Mouse (Mus musculus): Measurements from ENCODE around the gene Trak1. TPM values are rescaled to one million over a fixed set of nuclear protein-coding genes. Genes with fewer than 3 reads are reported as not detected.

Gene Trak1
- total and polyA plus RNA-seq, 3 experiments: 8.2 to 28.6 (median 18.1) TPM

- dilution Hi-C loops (cut with MboI; ENCODE audit: extremely low pct_ligation_motif_present, extremely low pct_unique_long_range_greater_than_20kb, low sequenced_read_pairs): no loop called here
- Histone ChIP-seq H3K79me2 (replicated peaks; ENCODE audit: control insufficient read depth, extremely low read depth, insufficient read depth, poor library complexity, severe bottlenecking) (no peaks in the 10 kb centered on the region; the same call in 1 of the 2 replicates), H3K9ac (ENCODE audit: insufficient read depth, low read depth) (no peak overlapping the region), H3K27ac (ENCODE audit: insufficient read depth, low read depth) (no peak overlapping the region), H3K4me1 (ENCODE audit: control insufficient read depth in 1 of 2, insufficient read depth in 2 of 2) (peaks cover 7 to 29% of the 10 kb centered on the region in 2 experiments; a peak in 3 of 4 replicates), H3K36me3 (replicated peaks in 1 of 2; ENCODE audit: control insufficient read depth in 1 of 2, insufficient read depth in 1 of 2, low read length in 1 of 2) (peaks cover 0 to 43% of the 10 kb centered on the region in 2 experiments), H3K27me3 (replicated peaks) (no peaks in the 10 kb centered on the region), H3K9me3 (replicated peaks; ENCODE audit: low read length) (no peaks in the 10 kb centered on the region), H3K4me2 (ENCODE audit: insufficient read depth, low read depth, poor library complexity, severe bottlenecking) (no peak overlapping the region), H3K4me3 (replicated peaks in 1 of 3; ENCODE audit: low read depth in 2 of 3, low read length in 2 of 3, poor library complexity in 1 of 3) (no peak overlapping the region)
- no peak for TF ChIP-seq ZC3H11A (IDR thresholded peaks at IDR 0.05; ENCODE audit: low read depth, low read length)
- TF ChIP-seq EP300 (IDR thresholded peaks at IDR 0.05; ENCODE audit: low read length): no peak
- TF ChIP-seq E2F4 (IDR thresholded peaks at IDR 0.05; ENCODE audit: insufficient replicate concordance, low read depth, low read length): no peak
- no peak for TF ChIP-seq GABPA (IDR thresholded peaks at IDR 0.05; ENCODE audit: insufficient replicate concordance, low read depth, low read length)
- TF ChIP-seq RAD21 (IDR thresholded peaks at IDR 0.05; ENCODE audit: low read depth, low read length): no peak
- TF ChIP-seq JUND (conservative IDR thresholded peaks at IDR 0.05; ENCODE audit: low read depth, low read length): no peak
- TF ChIP-seq JUN (IDR thresholded peaks at IDR 0.05; ENCODE audit: insufficient read depth, low read depth, low read length): no peak
- no peak for TF ChIP-seq ETS1 (conservative IDR thresholded peaks at IDR 0.05; ENCODE audit: low read depth, low read length)
- no peak for TF ChIP-seq TBP (conservative IDR thresholded peaks at IDR 0.05; ENCODE audit: low read depth, low read length)
- TF ChIP-seq TCF12 (IDR thresholded peaks at IDR 0.05; ENCODE audit: low read depth, low read length): no peak
- no peak for TF ChIP-seq ZMIZ1 (IDR thresholded peaks at IDR 0.05; ENCODE audit: low read depth, low read length)
- no peak for TF ChIP-seq PAX5 (IDR thresholded peaks at IDR 0.05; ENCODE audit: low read length)
- TF ChIP-seq SIN3A (IDR thresholded peaks at IDR 0.05; ENCODE audit: low read length): no peak
- TF ChIP-seq ZNF384 (IDR thresholded peaks at IDR 0.05; ENCODE audit: low read depth, low read length): no peak
- TF ChIP-seq IRF4 (IDR thresholded peaks at IDR 0.05; ENCODE audit: low read depth, low read length): no peak
- TF ChIP-seq MAFK (IDR thresholded peaks at IDR 0.05; ENCODE audit: insufficient replicate concordance, low read length): no peak
- no peak for TF ChIP-seq MEF2A (IDR thresholded peaks at IDR 0.05; ENCODE audit: borderline replicate concordance, low read depth, low read length)
- no peak for TF ChIP-seq CHD2 (IDR thresholded peaks at IDR 0.05; ENCODE audit: low read length)
- no peak for DNase-seq (ENCODE audit: extremely low read depth)
- in situ Hi-C loops (cut with MboI; ENCODE audit: low pct_ligation_motif_present, low pct_unique_long_range_greater_than_20kb, low sequenced_read_pairs): no loop called here
Observed at GRCm38 (mm10) chr9:121344344-121344743, 47.0 kb downstream of the Trak1 start.

- dilution Hi-C loops (cut with MboI; ENCODE audit: extremely low pct_ligation_motif_present, extremely low pct_unique_long_range_greater_than_20kb, low sequenced_read_pairs): no loop called here
- in situ Hi-C loops (cut with MboI; ENCODE audit: low pct_ligation_motif_present, low pct_unique_long_range_greater_than_20kb, low sequenced_read_pairs): no loop called here
- no peak overlapping the region for H3K27ac ChIP-seq (ENCODE audit: insufficient read depth, low read depth)
- no peak overlapping the region for H3K4me2 ChIP-seq (ENCODE audit: insufficient read depth, low read depth, poor library complexity, severe bottlenecking)
- peaks cover 7 to 35% of the 10 kb centered on the region in 2 experiments; a peak in 3 of 4 replicates for H3K4me1 ChIP-seq (ENCODE audit: control insufficient read depth in 1 of 2, insufficient read depth in 2 of 2)
- H3K4me3 ChIP-seq (replicated peaks in 1 of 3; ENCODE audit: low read depth in 2 of 3, low read length in 2 of 3, poor library complexity in 1 of 3): no peak overlapping the region
- DNase-seq (ENCODE audit: extremely low read depth): no peak
- TF ChIP-seq MYC (IDR thresholded peaks at IDR 0.05; ENCODE audit: low read depth, low read length) (no peak), E2F4 (IDR thresholded peaks at IDR 0.05; ENCODE audit: insufficient replicate concordance, low read depth, low read length) (no peak), PAX5 (IDR thresholded peaks at IDR 0.05; ENCODE audit: low read length) (no peak), GABPA (IDR thresholded peaks at IDR 0.05; ENCODE audit: insufficient replicate concordance, low read depth, low read length) (no peak), HCFC1 (IDR thresholded peaks at IDR 0.05; ENCODE audit: low read depth, low read length) (no peak), SIN3A (IDR thresholded peaks at IDR 0.05; ENCODE audit: low read length) (no peak), NRF1 (IDR thresholded peaks at IDR 0.05; ENCODE audit: low read depth, low read length) (no peak), JUN (IDR thresholded peaks at IDR 0.05; ENCODE audit: insufficient read depth, low read depth, low read length) (no peak), ETS1 (conservative IDR thresholded peaks at IDR 0.05; ENCODE audit: low read depth, low read length) (no peak), USF2 (conservative IDR thresholded peaks at IDR 0.05; ENCODE audit: low read depth, low read length) (no peak), MAFK (IDR thresholded peaks at IDR 0.05; ENCODE audit: insufficient replicate concordance, low read length) (no peak), POLR2A (IDR thresholded peaks at IDR 0.05; ENCODE audit: low read depth, low read length) (no peak)
- no peaks in the 10 kb centered on the region for H3K79me2 ChIP-seq (replicated peaks; ENCODE audit: control insufficient read depth, extremely low read depth, insufficient read depth, poor library complexity, severe bottlenecking)
- peaks cover 0 to 33% of the 10 kb centered on the region in 2 experiments for H3K36me3 ChIP-seq (replicated peaks in 1 of 2; ENCODE audit: control insufficient read depth in 1 of 2, insufficient read depth in 1 of 2, low read length in 1 of 2)
- no peak overlapping the region for H3K9ac ChIP-seq (ENCODE audit: insufficient read depth, low read depth)
- H3K9me3 ChIP-seq (replicated peaks; ENCODE audit: low read length): no peaks in the 10 kb centered on the region
- no peaks in the 10 kb centered on the region for H3K27me3 ChIP-seq (replicated peaks)
Observed at GRCm38 (mm10) chr9:121345427-121346130, 48.3 kb downstream of the Trak1 start.
